Mouse (Mus musculus) heart, adult 11 months (tissue): ENCODE results near the gene Ifitm7.

Experiments used
- DNase-seq: peaks from one replicate; pipeline ENCODE4 v3.0.0; 2022

Gene Ifitm7

DNA sequence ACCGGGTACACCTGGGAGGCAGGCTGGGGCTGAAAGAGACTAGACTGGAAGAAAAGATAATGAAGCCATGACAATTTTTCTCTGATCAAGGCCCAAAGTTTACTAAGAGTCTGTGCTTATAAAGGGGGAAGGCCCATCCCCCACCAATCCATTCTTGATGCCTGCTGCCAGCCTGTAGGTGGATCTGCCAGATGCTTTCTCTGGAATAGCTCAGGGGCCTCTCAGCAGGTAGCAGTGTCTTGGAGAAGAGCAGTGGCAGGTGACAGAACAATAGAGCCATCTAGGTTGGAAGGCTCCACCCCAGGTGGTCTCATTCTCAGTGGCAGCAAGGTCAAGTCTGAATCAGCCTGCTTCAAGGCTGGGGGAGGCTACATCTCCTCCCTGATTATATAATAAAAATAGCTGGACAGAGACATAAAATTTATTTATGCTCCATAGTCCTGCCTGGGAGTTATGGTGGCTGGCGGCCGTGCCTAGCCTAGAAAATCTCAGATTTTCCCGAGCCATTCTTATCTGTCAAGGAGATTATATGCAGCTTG is 10.3 kb downstream of the Ifitm7 start:
- peak; percentile 36 for DNase-seq

DNA sequence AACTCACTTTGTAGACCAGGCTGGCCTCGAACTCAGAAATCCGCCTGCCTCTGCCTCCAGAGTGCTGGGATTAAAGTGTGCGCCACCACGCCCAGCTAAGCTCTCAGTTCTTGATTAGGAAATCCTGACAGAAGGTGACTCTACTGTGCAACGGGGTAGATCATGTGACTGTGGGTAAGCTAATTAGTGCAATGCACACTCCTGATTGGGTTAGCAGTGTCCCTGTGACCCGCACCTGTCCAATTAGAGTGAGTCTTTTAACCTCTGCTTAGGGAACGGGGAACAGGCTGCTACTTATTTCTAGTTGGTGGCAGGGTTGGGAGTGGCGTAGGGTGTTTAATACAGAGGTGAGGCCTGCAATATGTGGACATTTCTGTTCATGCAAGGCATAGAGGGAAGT is 14.6 kb downstream of the Ifitm7 start:
- peak; percentile 58 for DNase-seq

DNA sequence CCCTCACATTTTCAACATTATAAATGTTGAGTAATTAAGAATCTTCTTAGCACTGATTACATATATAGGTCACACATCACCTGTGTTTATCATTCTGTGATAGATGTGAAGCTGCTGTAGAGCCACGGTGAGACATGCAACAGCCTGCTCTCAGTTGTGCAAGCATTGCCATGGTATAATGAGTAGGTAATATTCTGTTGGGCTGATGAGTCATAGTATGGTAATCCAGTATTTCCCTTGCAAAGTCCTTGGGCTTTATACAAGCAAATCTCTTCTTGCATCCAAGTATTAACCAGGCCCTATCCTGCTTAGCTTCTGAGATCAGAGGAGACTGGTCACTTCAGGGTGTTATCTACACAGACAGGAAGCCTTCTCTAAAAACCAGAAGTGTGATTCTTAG is 17.6 kb downstream of the Ifitm7 start:
- DNase-seq: peak; percentile 57

DNA sequence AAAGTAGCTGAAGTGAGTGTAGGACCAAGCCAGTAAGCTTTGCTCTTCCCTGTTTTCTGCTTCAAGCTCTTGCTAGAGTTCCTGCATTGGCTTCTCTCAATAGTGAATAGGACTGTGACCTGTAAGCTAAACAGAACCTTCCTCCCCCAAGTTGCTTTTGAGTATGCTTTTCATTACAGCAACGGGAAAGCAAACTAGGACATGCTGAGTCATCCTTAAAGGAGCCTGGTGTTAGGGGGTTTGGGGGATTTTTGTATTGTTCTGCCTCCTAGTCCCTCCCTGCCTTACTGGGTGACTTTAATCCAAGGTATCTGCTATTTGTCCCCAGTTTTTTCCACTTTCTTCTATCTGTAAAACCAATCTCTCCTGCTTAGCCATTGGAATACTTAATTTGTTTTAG is 24.6 kb downstream of the Ifitm7 start:
- DNase-seq: peak; percentile 71

DNA sequence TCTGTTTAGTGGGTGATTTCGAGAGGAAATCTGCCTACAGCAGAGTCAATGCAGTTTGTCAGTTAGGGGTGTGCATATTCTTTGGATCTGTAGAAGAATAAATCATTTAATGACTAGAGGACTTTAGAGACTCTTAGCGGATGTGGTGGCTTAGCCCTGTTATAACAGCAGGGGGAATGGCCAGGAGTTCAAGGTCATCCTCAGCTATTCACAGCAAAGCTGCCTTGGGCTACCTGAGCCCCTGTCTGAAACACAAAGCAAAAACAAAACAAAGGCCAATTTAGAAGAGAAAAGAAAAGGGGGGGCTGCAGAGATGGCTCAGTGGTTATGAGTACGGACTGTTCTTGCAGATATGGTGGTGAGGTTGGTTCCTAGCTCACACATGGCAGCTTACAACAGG is 35.4 kb downstream of the Ifitm7 start:
- peak; percentile 49 for DNase-seq

DNA sequence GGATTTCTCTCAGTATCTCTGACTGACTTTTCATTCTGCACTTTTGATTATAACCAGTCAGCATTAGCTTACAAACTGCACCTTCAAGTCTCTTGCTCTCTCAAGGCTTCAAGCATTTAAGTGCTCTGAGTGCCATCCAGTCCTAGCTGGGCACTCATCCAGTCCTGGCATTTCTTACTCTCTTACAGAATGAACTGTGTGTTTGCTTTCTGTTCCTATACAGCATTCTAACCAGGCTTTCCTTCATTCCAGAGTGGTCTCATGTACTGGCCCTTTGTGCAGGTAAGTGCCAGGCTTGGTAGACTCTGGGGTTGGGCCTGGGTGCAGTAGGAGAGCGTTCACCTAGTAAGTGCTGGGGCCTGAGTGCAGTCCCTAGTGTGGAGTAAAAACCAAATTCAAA is 40.4 kb downstream of the Ifitm7 start:
- DNase-seq: no peak

DNA sequence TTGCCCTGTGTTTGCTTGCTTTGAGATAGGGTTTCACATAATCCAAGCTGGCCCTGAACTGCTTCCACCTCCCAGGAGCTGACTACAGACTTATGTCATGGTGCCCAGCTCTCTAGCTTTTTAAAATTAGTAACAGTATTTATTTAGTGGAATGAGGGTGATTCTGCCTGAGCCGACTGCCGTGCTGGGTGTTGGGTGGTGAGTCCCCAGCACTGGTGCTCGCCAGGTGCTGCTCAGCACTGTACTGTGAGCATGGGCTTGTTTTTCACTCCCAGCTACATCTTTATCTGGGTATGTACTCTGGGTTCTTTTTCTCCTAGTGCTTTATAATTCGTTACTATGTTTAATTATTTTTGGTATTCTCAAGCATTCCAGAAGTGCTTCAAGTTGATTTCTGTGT is 41.5 kb downstream of the Ifitm7 start:
- peak; percentile 67 for DNase-seq

DNA sequence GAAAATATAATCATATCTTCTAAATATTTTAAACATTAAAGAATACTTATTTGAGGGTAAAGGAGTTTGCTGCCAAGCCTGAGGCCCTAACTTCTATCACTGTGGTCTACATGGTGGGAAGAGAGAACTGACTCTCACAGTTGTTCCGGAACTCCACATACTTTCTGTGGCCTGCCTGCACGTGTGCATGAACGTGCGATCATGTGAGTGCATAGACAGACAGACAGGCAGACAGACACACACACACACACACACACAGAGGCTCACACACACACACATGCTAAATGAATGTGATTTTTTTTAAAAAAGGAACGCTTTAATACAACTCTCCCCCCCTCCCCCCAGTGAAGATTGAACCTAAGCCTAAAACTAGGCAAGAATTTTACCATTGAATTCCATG is 41.9 kb downstream of the Ifitm7 start:
- DNase-seq: peak; percentile 58

DNA sequence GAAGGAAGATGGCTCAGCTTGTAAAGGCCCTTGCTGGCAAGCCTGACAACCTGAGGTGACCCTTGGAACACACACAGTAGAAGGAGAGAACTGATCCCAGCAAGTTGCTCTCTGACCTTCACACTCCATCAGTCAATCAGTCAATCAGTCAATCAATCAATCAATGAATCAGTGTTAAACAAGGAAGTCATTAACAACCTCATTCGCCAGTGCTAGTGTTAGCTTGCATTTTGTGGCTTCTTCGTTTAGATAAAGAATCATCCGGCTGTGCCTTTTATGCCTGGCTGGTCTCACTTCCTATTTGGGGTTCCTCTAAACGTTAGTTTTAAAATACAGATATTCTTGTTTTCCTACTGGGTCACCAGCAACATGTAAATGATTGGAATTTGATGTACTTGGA is 42.5 kb downstream of the Ifitm7 start:
- DNase-seq: peak; percentile 22

DNA sequence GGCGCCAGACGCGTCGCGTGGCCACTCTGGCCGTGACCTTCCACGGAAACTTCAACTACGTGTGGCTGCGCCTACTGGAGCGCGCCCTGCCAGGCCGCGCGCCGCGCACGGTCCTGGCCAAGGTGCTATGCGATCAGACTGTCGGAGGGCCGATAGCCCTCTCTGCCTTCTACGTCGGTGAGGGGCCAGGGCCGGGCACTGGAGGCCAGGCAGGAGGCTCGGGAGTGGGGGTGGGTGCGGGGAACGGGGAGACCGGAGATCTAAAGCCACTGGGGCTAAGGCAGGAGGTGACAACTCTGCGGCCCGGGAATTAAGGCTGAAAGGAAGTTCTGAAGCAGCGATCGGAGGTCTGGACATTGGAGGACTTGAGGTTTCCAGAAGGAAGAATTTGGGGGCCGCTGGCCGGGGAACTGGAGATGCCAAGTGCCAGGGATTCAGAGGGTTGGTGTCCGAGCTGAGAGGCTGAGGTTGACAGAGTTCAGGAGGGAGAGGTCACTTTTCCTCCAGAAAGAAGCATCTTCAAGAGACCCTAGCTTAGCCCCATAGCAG is 45.8 kb downstream of the Ifitm7 start:
- DNase-seq: peak; percentile 36

DNA sequence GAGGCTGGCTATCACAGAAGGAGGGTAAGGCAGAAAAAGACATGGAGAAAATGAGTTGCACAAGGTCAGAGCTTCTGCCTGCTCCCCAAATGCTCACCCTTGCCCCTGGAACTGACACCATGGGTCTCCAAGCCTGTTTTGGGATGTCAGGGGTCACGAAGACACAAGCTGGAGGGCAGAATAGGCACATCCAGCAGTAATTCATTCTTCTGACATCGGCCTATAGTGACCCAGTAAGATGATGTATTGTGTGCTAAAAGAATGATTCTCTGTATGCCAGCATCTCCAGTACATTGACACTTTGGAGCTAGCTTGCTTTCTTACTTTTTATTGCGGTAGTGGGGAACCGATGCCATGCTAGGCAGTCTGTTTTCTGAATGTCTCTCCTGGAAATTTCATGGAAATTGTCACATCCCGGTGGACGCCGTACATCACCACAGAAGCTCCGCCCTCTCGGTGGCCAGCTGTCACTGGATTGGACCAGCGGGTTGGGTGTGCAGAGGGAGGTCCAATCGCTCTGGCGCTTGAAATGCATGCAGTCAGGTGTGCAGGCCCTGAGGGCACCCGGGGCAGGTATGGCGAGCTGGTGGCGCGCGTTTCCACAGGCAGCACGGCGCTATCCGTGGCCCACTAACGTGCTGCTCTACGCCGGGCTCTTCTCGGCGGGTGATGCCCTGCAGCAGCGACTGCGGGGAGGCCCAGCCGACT is 46.4 kb downstream of the Ifitm7 start:
- peak; percentile 92 for DNase-seq
